Mouse (Mus musculus) left cerebral cortex, adult 6 months (tissue): ENCODE results near the gene Rhd. TPM values are rescaled to one million over a fixed set of nuclear protein-coding genes. Genes with fewer than 3 reads are reported as not detected.

ENCODE experiments used
- long read RNA-seq, 2 experiments: library from polyadenylated mRNA; unstranded; transcript quantifications; one replicate each; pipeline ENCODE4 v2.0.0; 2019 to 2020
- polyA plus RNA-seq: library from polyadenylated mRNA; unstranded; fragments of <200 nt; fragmentation: Nextera tagmentation; gene quantifications from 2 replicates; pipeline ENCODE4 v1.2.3, GENCODE M21; 2021

Gene Rhd
- 0.32 TPM in 1 of 2 replicates, not detected in the other for polyA plus RNA-seq
- long read RNA-seq, experiment 1, partial matches to known transcripts: 1 of 2 reads
- long read RNA-seq, experiment 1, other reads (novel, unspliced or antisense): 1 of 2 reads
- long read RNA-seq, experiment 2: 0 reads

DNA sequence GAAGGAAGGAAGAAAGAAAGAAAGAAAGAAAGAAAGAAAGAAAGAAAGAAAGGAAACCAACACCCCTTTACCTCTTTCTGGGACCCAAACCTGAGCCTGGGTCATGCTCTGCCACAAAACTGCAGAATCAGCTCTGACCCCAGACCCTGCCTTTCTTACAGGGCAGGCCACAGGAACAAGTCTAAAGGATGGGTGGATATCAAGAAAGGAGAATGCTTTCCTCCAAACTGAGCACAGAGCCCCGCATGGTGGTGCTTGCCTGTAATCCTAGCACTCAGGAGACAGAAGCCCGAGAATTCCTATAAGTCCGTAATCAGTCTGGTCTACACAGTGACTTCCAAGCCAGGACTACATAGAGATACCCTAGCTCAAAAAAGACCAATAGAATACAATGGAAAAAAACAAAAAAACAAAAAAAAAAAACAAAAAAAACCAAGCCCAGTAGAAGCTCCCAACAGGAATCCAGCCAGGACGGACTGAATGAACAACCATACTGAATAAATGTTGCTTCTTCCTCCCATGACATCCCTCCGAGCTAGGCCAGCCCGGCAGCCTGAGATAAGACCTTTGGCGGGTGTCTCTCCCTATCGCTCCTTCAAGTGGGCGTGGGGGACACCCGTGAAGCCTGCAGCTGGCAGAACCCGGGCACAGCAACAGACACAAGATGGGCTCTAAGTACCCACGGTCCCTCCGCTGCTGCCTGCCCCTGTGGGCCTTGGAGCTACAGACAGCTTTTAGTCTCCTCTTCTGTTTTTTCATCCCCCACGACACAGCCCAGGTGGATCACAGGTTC, at the start of gene Rhd:
Rhd (plus strand) TSS at position 600 of the 793 bp plus-strand sequence.

DNA sequence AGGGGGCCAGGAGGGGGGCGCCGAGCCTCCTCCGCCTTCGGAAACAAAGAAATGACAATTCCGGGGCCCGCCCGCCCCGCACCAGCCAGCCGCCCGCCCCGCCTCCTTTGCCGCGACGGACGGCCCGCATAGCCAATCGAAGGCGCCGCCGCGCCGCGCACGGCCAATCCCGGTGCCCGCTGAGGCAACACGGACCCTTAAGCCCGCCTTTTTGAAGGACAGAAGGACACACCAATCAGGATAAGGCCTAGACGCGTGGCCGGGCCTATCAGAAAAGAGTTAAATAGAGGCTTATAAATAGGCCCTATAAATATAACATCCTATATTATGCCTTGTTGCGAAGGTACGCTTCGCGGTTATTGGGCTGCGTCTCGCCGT, 11.1 kb upstream of the Rhd start, which contains the start of gene Maco1:
Maco1 (minus strand) TSS at position 87 of the 378 bp plus-strand sequence.

DNA sequence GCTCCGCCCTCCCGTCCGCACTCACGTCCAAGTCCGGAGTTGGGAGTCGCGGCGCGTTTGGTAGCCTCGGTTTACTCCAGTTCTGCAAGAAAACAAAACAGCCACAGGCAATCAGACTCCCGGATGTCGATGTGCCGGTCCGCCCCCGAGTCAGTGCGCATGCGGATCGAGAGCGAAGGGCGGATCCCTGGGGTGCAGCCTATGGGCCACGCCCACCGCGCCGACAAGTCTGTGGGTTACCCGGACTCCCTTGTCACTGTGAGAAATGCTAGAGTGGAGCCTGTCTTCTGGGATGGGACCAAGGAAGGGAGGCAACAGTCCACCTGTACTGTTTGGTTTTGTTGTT, 50.5 kb downstream of the Rhd start, which contains the start of gene Tmem50a:
Tmem50a (minus strand) TSS at position 161 of the 346 bp plus-strand sequence.

DNA sequence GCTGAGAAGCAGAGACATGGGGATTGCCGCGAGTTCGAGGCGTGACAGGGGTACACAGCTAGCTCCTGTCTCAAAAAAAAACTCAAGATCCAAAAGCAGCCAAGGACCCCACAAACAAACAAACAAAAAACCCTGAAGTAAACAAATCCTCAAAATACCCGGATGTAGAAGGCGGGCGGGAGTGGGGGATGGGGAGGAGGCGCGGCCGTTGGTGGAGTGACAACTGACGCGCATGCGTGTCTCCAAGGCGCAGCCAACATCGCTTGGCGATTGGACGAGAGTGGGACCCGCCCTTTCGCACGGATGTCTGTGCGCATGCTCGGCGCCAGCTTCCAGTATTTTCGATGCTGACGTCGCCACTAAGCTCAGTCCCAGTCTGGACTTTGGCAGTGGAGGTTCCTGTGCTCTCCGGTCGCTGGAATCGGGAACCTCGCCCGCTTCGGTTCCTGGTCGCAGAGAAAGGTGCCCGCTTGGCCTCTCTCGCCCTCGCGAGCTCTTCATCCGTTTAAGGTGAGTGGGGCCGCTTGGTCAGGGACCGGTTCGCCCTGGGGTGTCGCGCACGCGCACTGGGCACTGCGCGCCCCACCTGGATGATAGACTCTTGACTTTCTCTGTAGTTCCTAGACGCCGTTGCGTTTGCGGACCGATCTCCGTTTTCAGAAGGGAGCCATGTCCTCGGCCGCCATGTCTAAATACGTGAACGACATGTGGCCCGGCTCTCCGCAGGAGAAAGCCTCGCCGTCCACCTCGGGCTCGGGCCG, 59.1 kb downstream of the Rhd start, which contains the start of gene Rsrp1:
Rsrp1 (plus strand) TSS at position 335 of the 761 bp plus-strand sequence.

DNA sequence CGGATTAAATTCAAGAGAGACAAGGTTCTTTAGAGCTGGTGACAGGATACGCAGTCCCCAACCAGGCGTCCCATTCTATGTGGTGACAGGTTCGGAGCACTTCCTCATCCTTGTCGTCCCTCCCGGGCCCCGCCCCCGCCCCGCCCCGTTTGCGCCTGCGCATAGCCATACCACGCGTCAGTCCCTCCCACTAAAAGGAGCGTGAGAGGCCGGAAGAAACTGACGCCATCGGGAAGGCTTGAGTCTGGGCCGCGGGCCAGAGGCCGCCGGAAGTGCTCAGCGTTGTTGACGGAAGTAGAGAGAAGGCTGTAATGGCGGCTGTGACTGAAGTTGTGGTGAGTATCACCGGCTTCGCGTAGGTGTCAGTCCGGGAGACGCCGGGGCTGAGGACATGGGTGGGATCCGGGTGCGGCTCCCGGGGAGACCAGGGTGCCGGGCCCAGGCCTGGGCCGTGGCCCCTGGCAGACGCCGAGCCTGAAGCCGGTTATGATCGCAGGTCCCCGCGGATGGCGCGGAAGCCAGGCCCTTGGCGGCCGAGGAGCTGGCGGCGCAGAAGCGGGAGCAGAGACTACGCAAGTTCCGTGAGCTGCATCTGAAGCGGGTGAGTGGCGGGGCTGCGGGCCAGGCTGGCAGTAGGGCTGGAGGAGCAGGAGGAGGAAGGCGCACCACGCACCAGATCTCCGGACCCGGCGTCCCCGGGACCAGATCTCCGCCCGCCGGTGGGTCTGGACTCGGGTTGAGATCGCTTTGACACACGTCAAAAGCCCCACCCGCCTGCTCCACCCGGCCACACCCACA, 66.5 kb downstream of the Rhd start, which contains the start of gene Syf2:
Syf2 (plus strand) TSS at position 215 of the 798 bp plus-strand sequence.

Other genes starting within 250 kb of the Rhd start
- gene Man1c1, start 160.2 kb upstream of the Rhd start, polyA plus RNA-seq: 5.3 TPM in 2 replicates
- 1.5 and 2.5 TPM in 2 replicates for gene Ldlrap1, start 96.5 kb upstream of the Rhd start, polyA plus RNA-seq
- 8.9 and 34.4 TPM in 2 replicates for gene Maco1, start 11.2 kb upstream of the Rhd start, polyA plus RNA-seq
- gene Tmem50a, start 50.5 kb downstream of the Rhd start, polyA plus RNA-seq: 266 and 293 TPM in 2 replicates
- gene Rsrp1, start 59.1 kb downstream of the Rhd start, polyA plus RNA-seq: 44.9 and 49.4 TPM in 2 replicates
- 65.6 and 79.2 TPM in 2 replicates for gene Syf2, start 66.4 kb downstream of the Rhd start, polyA plus RNA-seq